Mouse (Mus musculus) forebrain, embryonic 14.5 days (tissue): ENCODE measurements around the gene Bbs9. TPM values are rescaled to one million over a fixed set of nuclear protein-coding genes. Genes with fewer than 3 reads are reported as not detected.
"Not testable (repeated sequence)": the region's sequence is repeated elsewhere in the genome, so short reads cannot be mapped to it uniquely, and the experiment has no call there.

Experiments
- ATAC-seq: fragments of 200-750 bp; cut with Nextera tagmentation; 2 replicates; pipeline ENCODE4 v1.8.0; 2017; ENCODE audit warnings: mild to moderate bottlenecking, moderate library complexity
- DNase-seq: peaks from one replicate; pipeline ENCODE4 v3.0.0-alpha.2; 2015; ENCODE audit warnings: low spot score
- H3K27ac ChIP-seq: fragments of 300-500 bp; sonication (generic); 2 replicates; pipeline ENCODE4 v1.5.1; 2014; ENCODE audit warnings: low read depth, mild to moderate bottlenecking, control low read depth, low read length, moderate library complexity
- H3K27me3 ChIP-seq: fragments of 300-500 bp; sonication (generic); replicated peaks from 2 replicates; pipeline ENCODE4 v1.6.1; 2014; ENCODE audit warnings: low read length, control low read depth, mixed read lengths; ENCODE audit not compliant: control insufficient read depth, insufficient read depth
- H3K36me3 ChIP-seq: fragments of 300-500 bp; sonication (generic); 2 replicates; pipeline ENCODE4 v1.6.1; 2014; ENCODE audit warnings: low read length, control low read depth; ENCODE audit not compliant: control insufficient read depth, insufficient read depth
- H3K4me1 ChIP-seq: fragments of 300-500 bp; sonication (generic); 2 replicates; pipeline ENCODE4 v1.6.1; 2014; ENCODE audit warnings: antibody characterized with exemption, low read length, control low read depth; ENCODE audit not compliant: control insufficient read depth, insufficient read depth
- H3K4me2 ChIP-seq: fragments of 300-500 bp; sonication (generic); 2 replicates; pipeline ENCODE4 v1.6.1; 2014; ENCODE audit warnings: mild to moderate bottlenecking, control low read depth, low read length
- H3K4me3 ChIP-seq: fragments of 300-500 bp; sonication (generic); 2 replicates; pipeline ENCODE4 v1.5.1; 2014; ENCODE audit warnings: low read depth, low read length, control low read depth
- H3K9ac ChIP-seq: fragments of 300-500 bp; sonication (generic); 2 replicates; pipeline ENCODE4 v1.6.1; 2014; ENCODE audit warnings: mild to moderate bottlenecking, low read length, control low read depth, moderate library complexity
- H3K9me3 ChIP-seq: fragments of 300-500 bp; sonication (generic); replicated peaks from 2 replicates; pipeline ENCODE4 v1.6.1; 2016; ENCODE audit warnings: low read length, control low read depth, mixed read lengths; ENCODE audit not compliant: control insufficient read depth
- WGBS: fragments of 180-500 bp; shearing (Covaris S2); extraction: QIAGEN DNeasy Blood & Tissue Kit; methylation state at CpG from one replicate; pipeline ENCODE4 v1.1.7; 2014; 5-methylcytosine and 5-hydroxymethylcytosine counted together
- polyA plus RNA-seq: library from polyadenylated mRNA; unstranded; fragments of >200 nt; fragmentation: Nextera tagmentation; extraction: Ambion mirVana; gene quantifications from 2 replicates; pipeline ENCODE4 v1.2.1, GENCODE M21; 2014

Gene Bbs9
- polyA plus RNA-seq, 1 experiment from 2014 or later, result 18.1 TPM

DNA sequence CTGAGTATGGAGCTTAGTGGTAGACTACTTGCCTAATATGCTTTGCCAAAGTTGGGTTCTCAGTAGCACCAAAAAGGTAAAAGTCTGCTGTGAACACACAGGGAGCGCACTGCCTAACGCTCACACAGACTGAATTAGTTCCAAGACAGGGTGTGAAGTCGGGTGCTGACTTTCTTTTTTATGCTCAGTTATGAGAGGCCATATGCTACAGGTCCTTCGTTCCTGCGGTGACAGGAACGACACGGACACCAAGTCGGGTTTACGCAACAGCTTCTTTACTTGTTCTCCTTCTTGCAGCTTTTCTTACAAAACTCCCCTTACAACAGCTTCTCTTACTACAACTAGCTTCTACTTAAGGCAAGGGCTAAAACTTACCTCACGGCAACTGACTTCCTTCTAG, 32.4 kb upstream of the Bbs9 start:
- Histone ChIP-seq H3K27me3 (no peaks in the 10 kb centered on the region), H3K36me3 (peaks cover 17% of the 10 kb centered on the region), H3K4me3 (no peak overlapping the region), H3K4me1 (no peaks in the 10 kb centered on the region), H3K4me2 (no peak overlapping the region), H3K9ac (no peak overlapping the region), H3K27ac (no peak overlapping the region), H3K9me3 (no peaks in the 10 kb centered on the region)
- ATAC-seq, result no peak
- 91% methylated on average over 10 of the region's 10 CpGs for WGBS
- DNase-seq, result no peak

DNA sequence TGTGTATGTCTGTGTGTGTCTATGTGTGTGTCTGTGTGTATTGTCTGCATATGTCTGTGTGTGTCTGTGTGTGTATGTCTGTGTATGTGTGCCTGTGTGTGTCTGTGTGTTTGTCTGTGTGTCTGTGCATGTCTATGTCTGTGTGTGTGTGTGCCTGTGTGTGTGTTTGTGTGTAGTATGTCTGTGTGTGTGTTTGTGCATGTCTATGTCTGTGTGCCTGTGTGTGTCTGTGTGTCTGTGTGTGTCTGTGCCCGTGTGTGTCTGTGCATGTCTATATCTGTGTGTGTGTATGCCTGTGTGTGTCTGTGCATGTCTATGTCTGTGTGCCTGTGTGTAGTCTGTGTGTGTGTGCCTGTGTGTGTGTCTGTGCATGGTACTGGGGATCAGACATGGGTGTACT, 30.4 kb upstream of the Bbs9 start:
- DNase-seq (no peak), ATAC-seq (no peak)
- H3K9me3 ChIP-seq, result no peaks in the 10 kb centered on the region
- no peaks in the 10 kb centered on the region for H3K4me1 ChIP-seq
- H3K27me3 ChIP-seq, result no peaks in the 10 kb centered on the region
- H3K9ac ChIP-seq, result no peak overlapping the region
- no peak overlapping the region for H3K4me3 ChIP-seq
- no peak overlapping the region for H3K4me2 ChIP-seq
- peaks cover 31% of the 10 kb centered on the region for H3K36me3 ChIP-seq
- no peak overlapping the region for H3K27ac ChIP-seq
- 100% methylated on average over 1 of the region's 1 CpGs for WGBS

DNA sequence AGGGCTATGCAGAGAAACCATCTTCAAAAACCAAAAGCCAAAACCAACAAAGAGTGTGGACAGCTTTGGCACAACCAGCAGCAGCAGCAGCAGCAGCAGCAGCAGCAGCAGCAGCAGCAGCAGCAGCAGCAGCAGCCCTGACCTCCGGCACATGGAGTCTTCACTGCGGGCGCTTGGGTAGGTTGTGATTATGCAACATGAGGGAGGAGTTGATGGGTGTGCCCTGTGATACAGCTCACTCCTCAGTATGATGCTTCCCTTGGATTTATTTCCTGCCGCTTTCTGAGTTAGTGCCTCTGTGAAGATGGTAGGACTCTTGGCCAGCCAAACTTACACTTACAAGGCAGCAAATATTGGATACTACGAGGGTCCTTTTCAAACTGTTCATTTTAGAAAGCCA, 28.3 kb upstream of the Bbs9 start:
- 97% methylated on average over 5 of the region's 5 CpGs for WGBS
- Histone ChIP-seq H3K9ac (no peak overlapping the region), H3K36me3 (peaks cover 52% of the 10 kb centered on the region)

DNA sequence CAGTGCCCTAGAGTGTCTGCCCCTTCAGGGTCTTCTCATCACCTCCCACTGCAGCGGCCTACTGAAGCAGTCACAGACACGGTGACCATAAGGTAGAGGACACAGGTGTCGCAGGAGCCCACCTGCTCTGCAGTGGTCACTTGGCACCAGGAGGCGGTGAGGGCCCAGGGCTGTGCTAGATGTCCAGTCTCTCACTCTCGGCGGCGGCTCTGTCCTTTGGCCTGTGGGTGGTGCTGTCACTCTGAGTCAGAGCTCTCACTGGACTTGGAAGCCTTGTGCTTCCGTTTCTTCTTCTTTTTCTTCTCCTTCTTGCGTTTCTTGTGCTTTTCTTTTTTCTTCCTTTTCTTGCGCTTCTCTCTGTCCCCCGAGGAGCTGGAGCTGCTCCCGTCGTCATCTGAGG, 27.1 kb upstream of the Bbs9 start:
- DNase-seq (no peak), ATAC-seq (no peak)
- no peak overlapping the region for H3K4me2 ChIP-seq
- H3K27ac ChIP-seq, result no peak overlapping the region
- no peak overlapping the region for H3K4me3 ChIP-seq
- H3K4me1 ChIP-seq, result no peaks in the 10 kb centered on the region
- WGBS, result 81% methylated on average over 13 of the region's 13 CpGs
- no peak overlapping the region for H3K9ac ChIP-seq
- peaks cover 64% of the 10 kb centered on the region for H3K36me3 ChIP-seq
- H3K9me3 ChIP-seq, result no peaks in the 10 kb centered on the region
- no peaks in the 10 kb centered on the region for H3K27me3 ChIP-seq

More for the DNA sequence above, 28.3 kb upstream of the Bbs9 start:
- no peak overlapping the region for H3K4me2 ChIP-seq
- H3K27ac ChIP-seq, result no peak overlapping the region
- DNase-seq, result no peak
- no peak overlapping the region for H3K4me3 ChIP-seq
- no peak for ATAC-seq
- H3K9me3 ChIP-seq, result no peaks in the 10 kb centered on the region
- no peaks in the 10 kb centered on the region for H3K4me1 ChIP-seq
- no peaks in the 10 kb centered on the region for H3K27me3 ChIP-seq

DNA sequence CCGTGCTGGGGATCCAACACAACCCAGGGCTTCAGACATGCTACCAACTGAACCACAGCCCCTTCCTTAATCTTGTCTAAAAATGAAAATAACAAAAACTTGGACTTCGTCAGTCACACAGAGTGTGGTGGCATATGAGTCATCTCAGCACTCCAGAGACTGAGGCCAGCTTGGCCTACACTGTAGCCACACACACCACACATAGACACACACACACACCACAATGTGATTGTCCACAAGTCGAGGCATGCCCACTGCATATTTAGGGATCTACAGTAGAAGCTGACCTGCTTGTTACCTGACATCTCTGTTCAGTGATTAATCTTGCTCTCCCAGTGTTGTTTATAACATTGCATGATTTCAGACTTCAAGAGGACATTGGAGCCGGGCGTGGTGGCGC, 26.3 kb upstream of the Bbs9 start:
- H3K4me3 ChIP-seq, result no peak overlapping the region
- DNase-seq (no peak), ATAC-seq (no peak)
- H3K4me2 ChIP-seq, result no peak overlapping the region
- WGBS, result 90% methylated on average over 6 of the region's 6 CpGs
- H3K36me3 ChIP-seq, result peaks cover 72% of the 10 kb centered on the region
- no peak overlapping the region for H3K27ac ChIP-seq
- H3K9me3 ChIP-seq, result no peaks in the 10 kb centered on the region
- no peaks in the 10 kb centered on the region for H3K4me1 ChIP-seq
- no peak overlapping the region for H3K9ac ChIP-seq
- no peaks in the 10 kb centered on the region for H3K27me3 ChIP-seq

DNA sequence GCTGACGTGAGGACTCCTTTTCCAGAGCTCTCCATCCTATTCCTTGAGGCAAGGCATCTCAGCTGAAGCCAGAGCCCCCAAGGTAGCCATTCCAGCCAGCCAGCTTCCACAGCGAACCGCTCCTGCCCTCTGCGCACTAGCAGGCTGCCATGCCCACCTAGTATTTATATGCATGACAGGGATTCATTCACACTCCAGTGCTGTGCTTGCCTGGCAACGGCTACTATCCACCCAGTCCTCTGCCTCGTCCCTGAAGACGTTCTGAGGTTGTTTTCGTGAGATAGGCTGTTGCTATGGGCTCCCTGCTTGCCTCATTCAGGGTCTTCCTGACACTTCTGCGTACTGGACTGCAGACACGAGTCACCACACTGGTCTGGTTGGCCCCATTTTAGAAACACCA, 22.8 kb upstream of the Bbs9 start:
- 91% methylated on average over 10 of the region's 10 CpGs for WGBS
- Histone ChIP-seq H3K9ac (no peak overlapping the region), H3K27me3 (no peaks in the 10 kb centered on the region), H3K4me1 (no peaks in the 10 kb centered on the region), H3K27ac (no peak overlapping the region), H3K4me3 (no peak overlapping the region), H3K9me3 (no peaks in the 10 kb centered on the region), H3K4me2 (no peak overlapping the region), H3K36me3 (peaks cover 94% of the 10 kb centered on the region)
- no peak for DNase-seq
- ATAC-seq, result no peak

DNA sequence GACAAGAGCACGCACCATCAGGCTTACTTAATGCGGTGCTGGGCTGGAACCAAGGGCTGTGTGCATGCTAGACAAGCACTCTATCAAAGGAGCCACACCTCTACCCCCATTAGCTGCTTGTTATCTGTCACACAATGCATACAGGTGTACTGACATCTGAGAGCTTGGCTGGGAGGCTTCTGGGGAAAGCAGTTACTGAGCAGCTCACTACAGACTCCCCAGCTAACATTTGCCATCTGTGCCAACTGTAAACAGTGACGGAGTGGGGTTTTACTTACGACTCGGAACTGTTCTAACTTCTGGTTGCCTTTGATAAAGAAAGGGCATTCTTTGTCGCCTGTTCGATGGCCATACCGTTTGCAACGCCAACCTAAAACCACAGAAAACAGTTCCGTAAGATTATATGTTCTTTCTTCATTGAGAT, 22.0 kb upstream of the Bbs9 start:
- no peaks in the 10 kb centered on the region for H3K9me3 ChIP-seq
- H3K4me1 ChIP-seq, result no peaks in the 10 kb centered on the region
- ATAC-seq (no peak), DNase-seq (no peak)
- no peak overlapping the region for H3K4me3 ChIP-seq
- H3K9ac ChIP-seq, result no peak overlapping the region
- 96% methylated on average over 10 of the region's 10 CpGs for WGBS
- no peak overlapping the region for H3K27ac ChIP-seq
- peaks cover 86% of the 10 kb centered on the region for H3K36me3 ChIP-seq
- no peaks in the 10 kb centered on the region for H3K27me3 ChIP-seq
- no peak overlapping the region for H3K4me2 ChIP-seq

DNA sequence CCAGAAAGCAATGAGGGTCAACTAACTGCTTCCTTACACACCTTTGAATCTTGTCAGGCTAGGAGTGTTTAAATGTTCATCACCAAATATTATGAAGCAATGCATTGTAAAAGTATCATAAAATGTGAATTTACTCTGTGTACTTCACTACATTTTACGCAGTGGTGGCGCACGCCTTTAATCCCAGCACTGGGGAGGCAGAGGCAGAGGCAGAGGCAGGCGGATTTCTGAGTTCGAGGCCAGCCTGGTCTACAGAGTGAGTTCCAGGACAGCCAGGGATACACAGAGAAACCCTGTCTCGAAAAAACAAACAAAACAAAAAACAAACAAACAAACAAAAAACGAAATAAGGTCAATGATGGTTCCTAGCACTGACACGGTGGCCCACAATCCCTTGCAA, 21.5 kb upstream of the Bbs9 start, which contains the start of gene Gm17545:
TSS of gene Gm17545 (plus strand) at position 301 of the 400 bp plus-strand sequence.
- H3K36me3 ChIP-seq, result peaks cover 81% of the 10 kb centered on the region
- H3K4me2 ChIP-seq, H3K27me3 ChIP-seq, ATAC-seq, H3K9ac ChIP-seq, H3K9me3 ChIP-seq, H3K4me1 ChIP-seq, DNase-seq, H3K4me3 ChIP-seq, H3K27ac ChIP-seq: not testable (repeated sequence)
- 92% methylated on average over 8 of the region's 8 CpGs for WGBS

DNA sequence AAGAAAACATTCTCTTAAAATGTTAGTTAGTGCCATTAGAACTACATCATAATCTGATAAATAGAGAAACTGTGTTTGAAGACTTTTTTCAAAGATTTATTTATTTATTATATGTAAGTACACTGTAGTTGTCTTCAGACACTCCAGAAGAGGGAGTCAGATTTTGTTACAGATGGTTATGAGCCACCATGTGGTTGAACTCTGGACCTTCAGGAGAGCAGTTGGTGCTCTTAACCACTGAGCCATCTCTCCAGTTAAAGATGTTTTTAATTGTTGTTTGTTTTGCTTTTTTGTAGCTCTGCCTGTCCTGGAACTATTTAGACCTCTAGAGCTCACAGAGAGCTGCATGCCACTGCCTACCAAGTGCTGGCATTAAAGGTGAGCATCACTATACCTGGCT, 20.5 kb upstream of the Bbs9 start:
- H3K9me3 ChIP-seq, result no peaks in the 10 kb centered on the region
- DNase-seq (no peak), ATAC-seq (no peak)
- H3K4me3 ChIP-seq, result no peak overlapping the region
- no peaks in the 10 kb centered on the region for H3K4me1 ChIP-seq
- H3K27me3 ChIP-seq, result no peaks in the 10 kb centered on the region
- no peak overlapping the region for H3K4me2 ChIP-seq
- no peak overlapping the region for H3K9ac ChIP-seq
- H3K27ac ChIP-seq, result no peak overlapping the region
- peaks cover 79% of the 10 kb centered on the region for H3K36me3 ChIP-seq
